Mouse (Mus musculus) kidney, postnatal 10 days (tissue): ENCODE results near the gene Pmepa1.
A peak's percentile ranks its signal among the peaks of the same experiment; 100 is the strongest.

ENCODE experiments used
- DNase-seq: peaks from one replicate; pipeline ENCODE4 v3.0.0; 2021; ENCODE audit warnings: mixed read lengths

The Pmepa1 gene

DNA sequence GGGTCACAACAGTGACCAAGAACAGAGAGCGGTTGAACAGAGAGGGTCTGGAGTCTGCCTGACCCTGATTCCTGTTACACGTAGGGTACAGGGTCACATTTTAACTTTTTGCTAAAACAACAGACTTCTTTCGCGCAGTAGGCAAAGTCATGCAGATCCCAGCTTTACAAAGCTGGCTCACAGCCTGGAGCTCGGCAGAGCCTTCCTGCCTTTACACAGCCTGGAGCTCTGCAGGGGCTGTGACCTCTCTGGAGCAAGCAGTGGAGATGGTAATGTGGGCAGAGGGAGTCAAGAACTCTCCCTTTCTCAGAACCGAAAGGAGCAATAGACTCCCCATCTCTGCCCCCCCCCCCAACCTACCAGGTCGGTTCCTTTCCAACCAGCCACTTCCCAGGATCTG lies 51.5 kb downstream of the Pmepa1 start:
- no peak for DNase-seq

DNA sequence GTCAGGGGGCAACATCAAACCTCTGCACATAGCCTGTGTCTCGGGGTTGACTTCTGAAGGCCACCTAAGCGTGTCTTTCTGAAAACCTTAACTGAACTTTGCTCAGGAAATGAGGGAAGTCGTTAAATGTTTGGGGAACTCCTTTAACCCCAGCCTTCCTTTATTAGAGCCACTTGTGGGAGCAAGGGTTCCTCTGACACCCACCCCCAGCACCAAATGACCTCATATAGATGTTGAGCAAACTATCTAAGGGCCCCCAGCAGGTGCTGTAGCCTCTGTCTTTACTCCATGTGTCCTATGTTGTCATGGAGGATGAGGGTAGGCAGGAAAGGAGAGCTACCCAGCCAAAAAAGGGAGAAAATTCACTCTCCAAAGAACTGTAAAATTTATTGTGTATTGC lies 52.2 kb downstream of the Pmepa1 start:
- DNase-seq = no peak

DNA sequence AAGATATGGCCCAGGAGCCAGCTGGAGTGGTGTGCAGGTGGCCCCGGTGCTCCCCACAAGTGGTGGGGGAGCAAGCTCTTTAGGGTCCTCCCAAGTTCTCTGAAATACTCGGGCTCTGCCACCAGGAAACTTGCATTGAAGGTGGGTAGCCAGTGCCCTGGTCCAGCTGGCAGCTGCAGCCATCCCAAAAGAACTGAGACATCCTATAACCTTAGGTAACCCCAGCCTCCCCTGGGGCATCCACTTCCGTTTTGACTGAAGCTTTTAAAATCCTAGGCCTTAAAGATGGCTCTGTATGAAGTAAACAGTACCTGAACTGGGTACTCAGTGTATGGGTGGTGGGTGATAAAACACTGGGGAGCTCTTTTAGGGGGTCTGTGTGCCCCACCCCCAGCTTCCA lies 52.8 kb downstream of the Pmepa1 start:
- DNase-seq = no peak

DNA sequence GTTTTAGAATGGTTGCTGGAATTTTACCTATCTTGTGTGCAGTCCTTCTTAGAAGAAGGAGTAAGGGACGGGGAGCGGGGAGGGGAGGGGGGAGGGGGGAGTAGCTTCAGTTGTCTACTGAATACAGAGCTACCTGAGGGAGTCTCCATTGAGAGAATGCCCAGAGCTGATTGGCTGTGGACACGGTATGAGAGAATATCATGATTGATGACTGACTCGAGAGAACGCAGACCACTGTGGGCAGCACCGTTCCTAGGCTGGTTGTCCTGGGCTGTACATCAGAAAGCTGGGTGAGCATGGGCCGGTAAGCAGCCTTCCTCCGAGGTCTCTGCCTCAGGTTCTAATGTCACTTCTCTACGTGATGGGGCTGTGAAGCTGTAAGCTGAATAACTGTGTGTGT lies 55.6 kb downstream of the Pmepa1 start:
- DNase-seq = peak; percentile 4

DNA sequence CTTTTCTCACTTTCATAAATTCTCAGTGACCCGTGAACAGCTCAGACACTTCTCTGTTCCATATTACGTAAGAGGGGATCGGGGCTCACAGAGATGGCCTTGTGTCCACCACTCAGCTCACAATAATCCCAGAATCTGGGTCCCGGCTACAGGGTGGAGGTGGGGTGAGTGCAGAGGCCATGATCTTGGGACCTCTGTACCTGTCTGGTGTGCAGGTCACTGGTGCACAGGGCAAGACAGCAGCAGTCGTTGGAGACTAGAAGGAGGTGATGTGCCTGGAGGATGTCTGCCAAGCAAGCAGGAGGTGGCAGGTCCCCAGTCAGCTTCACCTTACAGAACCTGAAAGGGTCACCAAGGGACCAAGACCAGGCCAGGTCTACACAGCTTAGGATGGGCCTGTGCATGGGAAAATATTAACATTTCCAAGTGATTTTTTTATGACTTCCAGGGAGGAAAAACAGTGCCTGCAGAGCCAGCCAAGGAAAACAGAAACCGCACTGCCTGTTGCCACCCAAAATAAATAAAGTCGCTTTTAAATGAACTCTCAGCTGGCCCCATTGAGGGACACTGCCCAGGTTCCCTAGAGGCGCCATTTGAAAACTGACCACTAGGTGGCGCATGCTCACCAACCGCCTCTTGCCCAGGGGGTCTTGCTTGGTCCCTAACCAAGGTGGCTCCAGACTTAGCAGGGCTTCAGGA lies 56.9 kb downstream of the Pmepa1 start:
- DNase-seq = peak; percentile 73

DNA sequence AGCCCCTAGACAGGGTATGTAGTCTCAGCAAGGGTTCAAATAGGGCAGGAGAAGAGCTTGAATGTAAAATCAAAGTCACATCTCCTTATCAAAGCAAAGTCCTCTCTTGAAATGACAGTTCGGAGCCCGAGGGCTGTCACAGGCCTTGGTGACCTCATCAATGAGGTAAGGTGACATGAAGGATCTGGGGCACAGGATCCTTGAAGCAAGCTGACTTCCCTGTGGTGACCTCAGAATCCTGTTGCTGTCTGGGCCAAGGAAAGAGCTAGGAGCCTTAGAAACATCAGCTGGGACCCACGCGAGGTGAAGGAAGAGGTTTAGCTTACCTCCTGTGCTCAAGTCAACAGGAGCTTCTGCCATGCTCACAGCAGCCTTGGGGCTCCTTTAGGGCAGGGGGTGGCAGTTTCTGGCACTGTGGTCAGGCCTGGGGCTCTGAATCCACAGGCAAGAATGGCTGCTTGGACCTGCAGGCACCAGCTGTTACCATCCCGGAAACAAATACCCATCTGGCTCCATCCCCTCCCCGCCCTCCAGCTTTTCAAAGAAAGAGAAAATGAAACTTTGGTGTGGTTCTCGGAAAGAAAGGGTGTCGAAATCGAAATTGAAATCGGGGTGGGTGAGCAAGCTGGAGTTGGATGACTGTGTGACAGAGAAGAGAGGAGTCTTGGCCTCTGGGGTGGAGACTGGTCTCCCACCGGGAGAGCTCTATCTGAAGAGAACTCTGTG lies 57.8 kb downstream of the Pmepa1 start, which contains the start of gene Zbp1:
TSS of gene Zbp1 (minus strand) at position 508 of the 726 bp plus-strand sequence.
- peak; percentile 5 for DNase-seq

DNA sequence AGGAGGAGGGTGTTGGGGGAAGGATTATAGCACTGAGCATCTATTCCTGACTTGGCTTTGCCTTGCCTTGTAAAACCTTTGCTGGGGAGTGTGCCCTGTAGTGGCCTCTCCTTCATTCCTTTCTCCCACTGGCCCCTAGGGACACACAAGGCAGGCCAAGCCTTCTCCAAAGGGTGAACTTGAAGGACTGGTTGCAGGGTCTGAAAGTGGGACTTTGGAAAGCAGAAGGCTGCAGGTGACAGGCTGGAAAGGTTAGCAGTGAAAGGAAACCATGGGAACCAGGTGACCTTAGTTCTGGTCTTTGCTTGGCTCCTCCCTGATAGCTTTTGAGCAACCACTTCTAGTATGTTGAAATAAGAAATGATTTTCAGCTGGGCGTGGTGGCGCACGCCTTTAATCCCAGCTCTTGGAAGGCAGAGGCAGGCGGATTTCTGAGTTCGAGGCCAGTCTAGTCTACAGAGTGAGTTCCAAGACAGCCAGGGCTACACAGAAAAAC lies 58.5 kb downstream of the Pmepa1 start:
- DNase-seq = no peak

DNA sequence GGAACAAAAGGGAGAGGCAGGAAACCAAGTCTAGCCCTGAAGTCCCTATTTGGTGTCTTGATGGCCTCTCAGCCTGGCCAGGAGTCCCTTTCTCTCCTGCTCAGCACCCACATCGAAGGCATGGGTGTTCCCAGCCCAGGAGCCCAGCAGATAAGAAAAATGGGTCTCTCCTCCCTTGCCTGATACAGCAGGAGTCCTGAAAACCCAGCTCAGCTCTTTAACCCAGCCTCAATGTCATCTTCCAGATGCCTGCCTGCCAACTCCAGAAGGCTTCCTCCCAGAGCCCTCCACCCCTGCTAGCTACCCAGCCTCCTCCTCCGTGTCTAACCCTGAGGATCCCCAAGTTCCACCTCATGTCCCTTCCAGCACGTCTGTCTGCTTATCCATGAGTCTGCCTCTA lies 59.1 kb downstream of the Pmepa1 start:
- no peak for DNase-seq

DNA sequence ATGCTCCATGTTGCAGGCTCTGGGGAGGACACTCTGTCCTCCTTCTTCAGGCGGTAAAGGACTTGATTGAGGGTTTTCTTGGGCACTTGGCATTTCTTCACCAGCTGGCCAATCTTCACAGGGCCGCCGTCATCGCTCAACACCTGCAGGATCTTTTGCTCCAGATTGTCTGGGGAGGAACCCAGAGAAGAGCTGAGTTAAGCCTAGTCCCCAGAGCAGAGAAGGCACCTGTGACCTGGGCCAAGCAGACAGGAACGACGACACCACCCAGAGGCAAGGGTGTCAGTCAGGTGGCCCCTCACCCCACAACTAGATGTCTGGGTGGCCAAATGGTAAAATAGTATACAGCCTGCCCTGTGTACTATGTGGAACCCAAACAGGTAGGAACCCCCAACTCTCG lies 59.5 kb downstream of the Pmepa1 start:
- peak; percentile 3 for DNase-seq

DNA sequence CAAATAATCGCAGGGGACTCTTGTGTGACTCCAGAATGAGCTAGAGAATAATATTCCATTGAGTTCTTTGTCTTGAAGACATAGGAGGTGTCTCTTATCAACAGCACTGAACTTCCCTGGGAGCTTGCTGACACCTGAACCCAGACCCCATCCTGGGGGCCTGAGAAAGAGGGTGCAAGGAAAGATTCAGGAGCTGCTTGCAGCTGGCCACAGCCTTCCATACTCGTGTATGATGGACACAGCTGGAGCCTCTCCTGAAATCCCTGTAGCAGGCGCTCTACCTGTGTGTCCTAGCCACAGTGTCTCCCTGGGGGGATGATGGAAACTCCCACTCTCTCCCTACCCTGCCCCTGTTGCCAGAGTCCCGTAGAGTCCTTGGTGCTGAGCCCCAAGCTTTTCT lies 64.1 kb downstream of the Pmepa1 start:
- no peak for DNase-seq

DNA sequence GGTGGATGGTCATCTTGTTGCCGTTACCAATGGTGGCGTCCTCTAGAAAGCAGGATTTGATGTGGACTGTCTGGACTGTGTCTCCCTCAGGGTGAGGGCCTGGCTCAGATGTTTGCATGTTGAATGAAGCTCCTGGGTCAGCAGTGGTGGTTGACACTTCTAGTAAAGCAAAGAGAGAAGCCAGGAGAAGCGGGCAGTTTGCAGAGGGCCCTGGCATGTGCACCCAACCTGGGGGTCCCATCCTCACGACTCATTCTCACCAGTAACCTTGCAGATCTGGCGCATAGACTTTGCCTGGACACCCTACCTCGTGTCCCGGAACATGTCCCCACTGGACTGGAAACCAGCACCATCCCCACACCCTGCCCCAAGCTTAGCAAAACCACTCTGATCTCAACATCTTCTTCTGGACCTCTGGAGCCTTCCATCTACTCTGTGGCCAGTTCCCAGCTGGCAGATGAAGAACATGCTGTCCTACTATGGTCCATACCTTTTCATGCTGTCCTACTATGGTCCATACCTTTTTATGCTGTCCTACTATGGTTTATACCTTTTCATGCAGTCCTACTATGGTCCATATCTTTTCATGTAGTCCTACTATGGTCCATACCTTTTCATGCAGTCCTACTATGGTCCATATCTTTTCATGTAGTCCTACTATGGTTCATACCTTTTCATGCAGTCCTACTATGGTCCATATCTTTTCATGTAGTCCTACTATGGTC lies 67.1 kb downstream of the Pmepa1 start:
- no peak for DNase-seq

DNA sequence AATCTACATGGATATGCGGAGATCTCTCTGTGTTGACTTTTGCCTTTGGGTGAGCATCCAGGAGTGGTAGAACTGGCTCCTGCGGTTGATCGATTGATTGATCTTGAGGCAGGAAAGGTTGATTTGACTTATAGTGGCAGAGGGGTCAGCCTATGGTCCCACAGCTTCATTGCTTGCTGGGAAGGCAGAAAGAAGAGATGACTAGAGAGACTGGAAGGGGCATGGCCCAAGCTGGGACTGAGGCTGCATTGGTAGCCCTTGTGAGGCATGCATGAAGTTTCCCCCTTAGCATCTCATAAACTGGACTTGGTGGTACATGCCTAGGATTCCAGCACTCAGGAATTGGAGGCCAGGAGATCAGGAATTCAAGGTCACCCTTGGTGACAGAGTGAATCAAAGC lies 69.3 kb downstream of the Pmepa1 start:
- DNase-seq = no peak

DNA sequence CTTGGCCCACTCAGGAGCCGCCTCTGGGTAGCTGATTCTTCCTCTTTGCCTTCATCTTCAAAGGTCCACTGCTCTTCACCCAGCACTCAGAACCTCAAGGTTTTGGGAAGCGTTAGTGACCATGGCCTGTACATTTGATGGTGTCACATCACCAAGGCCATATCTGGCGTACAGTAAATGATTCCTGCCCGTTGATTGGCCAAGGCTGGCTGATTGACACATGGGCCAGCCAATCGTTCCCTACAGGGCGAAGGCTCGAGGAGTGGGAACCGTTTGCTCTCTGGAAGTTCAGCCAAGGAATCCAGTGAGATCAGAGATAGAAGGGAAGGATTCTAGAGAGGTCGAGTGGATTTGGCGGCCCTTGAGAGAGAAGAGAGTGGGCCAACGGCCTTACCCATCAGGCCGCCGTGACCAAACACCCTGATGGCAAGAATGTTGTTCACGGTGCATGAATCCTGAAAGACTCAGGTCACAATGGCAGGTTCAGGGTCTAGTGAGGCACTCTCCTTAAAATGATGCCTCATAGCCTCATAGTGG lies 70.7 kb downstream of the Pmepa1 start:
- no peak for DNase-seq

DNA sequence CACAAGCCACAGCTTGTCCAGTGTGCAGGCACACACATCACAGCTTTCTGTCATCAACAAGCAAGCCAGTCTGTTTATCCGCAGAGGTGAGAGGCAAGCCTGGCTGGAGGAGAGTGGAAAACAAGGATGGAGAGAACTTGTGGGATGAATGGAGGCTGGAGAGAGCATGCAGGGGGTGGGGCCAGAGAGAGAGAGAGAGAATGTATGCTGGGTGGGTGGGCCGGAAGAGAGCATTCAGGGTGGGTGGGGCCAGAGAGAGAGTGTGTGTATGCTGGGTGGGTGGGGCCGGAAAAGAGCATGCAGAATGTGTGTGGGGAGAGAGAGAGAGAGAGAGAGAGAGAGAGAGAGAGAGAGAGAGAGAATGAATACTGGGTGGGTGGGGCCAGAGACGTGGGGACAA lies 71.7 kb downstream of the Pmepa1 start:
- no peak for DNase-seq

DNA sequence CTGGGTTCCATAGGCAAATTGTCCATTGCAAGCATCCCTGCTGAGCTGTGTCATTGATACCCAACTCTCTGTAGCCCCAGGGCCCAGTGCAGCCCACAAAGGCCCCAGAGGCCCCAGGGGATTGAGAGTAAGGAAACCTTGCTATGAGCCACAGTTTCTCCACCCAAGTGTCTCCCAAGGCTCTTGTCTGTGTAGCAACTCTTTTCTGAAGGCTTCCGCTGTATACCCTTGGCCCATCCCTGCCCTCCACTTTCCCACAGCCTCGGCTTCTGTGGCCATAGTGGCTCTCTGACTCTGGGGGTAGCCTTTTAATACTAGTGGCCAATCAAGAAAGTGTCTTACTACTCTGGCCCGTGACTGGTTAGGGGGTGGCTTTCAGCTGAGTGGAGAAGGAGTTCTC lies 72.6 kb downstream of the Pmepa1 start:
- no peak for DNase-seq

DNA sequence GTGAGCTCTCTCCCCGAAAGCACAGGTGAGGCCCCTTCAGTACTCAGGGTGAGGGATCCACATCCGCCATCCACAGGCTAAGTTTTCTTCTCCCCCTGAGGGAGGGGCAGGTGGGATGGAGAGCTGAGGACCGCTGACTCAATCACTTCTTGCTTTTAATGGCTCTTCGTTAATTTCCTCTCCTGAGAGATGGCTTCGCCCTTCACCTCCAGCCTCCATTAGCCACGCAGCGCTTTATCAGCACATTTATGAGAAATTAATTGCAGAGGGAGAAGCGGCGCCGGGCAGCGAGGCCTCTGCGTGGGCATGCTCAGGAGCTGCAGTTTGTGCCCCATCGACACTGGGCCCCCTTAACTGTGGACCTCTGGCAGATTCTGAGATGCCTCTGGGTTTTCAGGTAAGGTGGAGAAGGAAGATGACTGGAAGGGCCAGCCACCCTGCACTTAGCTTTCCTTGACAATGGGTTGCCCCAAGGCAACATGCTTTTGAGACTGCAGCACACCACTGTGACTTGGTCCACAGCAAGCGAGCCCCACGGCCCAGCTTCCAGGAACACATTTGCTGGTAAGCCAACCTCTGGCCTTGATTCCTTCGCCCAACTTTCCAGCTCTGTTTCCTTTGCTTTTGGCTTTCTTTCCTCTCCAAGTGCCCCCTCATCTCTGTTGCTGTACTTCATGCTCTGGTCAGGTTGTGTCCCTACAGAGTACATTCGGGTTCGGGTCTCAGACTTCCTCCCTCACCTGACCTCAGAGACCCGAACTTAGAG lies 73.2 kb downstream of the Pmepa1 start:
- no peak for DNase-seq

DNA sequence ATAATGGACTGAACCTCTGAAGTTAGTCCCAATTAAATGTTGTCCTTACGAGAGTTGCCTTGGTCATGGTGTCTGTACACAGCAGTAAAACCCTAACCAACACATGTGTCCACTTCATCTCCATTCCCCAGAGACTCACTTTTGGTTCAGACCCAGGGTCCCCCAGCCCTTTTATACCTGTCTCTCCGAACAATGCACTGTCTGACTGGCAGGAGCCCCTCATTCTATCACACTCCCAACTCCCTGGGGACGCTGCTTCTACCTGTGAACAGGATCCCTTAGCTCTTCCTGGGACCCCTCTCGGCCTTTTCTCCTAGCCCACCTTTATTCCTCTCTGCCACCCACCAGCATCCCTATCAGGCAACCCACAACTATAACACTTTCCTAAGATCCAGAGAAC lies 81.5 kb downstream of the Pmepa1 start:
- no peak for DNase-seq

DNA sequence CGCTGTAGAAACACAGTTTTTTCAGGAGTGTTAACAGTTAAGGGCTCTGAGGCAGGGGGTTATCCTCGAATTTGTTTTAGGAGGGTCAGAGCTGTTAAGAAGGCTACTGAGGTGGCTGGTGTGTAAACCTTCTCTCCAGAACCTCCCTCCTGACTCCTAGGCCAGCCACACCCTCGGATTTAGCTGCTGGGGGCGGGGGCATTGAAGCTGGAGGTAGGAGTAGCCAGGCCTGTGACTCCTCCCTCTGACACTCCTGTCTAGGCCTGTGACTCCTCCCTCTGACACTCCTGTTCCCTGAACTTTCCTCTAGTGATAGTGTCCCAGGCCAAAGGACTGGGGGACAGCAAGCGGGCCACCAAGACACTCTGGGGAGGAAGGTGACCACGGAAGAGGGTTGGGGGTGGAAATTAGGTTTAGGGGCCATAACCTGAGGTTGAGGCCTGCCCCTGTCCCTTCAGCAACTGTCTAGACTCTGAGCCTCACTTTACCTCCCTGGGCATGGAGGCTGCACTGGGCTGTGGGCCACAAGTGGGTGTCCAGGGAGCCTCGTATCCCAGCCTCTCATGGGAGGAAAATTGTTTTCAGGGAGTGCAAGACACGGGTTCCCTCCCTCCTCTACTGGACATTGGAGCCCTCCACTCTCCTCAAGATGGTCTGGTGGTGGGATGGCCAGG lies 89.0 kb downstream of the Pmepa1 start:
- peak; percentile 42 for DNase-seq

DNA sequence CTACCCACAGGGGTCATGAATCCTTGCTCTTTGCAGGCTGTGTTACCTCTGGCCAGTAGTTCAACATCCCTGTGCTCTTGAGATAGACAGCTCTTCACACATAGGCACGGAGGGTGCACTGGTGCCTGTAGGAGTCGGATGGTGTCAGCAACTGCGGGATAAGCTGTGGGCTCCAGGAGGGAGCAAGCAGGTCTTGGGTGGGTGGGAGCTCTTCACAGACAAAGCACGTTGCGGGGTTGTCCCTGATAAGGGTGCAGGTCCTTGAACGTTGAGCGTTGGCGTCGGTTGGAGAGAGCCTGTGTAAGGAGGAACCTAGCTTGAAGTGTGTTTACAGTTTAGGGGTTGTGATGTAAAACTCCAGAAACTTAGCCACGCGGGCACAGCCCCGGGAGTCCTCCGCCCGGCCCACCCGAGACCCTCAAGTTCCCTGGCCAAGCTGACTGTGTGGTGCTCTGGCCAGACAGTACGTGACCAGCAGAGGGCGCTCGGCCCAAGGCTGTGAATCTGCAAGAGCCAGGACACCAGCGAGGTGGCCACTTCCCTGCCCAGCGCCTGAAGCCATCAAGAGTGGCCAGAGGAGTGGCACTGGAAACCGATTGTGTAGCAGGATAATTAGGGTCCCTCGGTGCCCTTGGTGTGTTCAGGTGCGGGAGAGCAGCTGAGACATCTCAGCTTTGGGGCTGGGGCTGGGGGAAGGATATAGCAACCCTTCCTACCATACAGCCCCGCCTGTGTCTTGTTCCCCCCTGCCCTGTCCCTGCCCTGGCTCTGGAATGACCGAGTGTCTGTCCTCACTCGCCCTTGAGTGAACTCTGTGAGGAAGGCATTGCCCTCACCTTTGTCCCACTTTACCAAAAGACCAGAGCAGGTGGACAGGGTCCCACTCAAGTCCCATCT lies 90.0 kb downstream of the Pmepa1 start:
- peak; percentile 95 for DNase-seq

DNA sequence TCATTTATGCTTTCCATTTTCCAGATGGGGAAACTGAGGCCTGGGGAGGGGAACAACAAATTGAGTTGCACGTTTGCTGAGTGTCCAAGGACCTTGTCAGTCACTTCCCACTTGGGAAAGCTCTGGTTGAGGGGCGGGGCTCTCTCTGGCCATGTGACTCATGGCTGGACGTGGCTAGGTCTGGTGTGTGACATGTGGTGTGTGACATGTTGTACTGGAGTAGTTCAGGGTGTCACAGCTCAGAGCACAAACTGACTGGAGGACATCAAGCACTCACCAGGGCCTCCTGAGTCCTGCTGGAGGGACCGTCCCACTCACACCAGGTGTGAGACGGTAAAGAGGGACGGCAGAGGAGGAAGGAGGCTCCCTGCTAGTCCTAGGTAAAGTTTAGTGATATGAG lies 91.1 kb downstream of the Pmepa1 start:
- DNase-seq = no peak

DNA sequence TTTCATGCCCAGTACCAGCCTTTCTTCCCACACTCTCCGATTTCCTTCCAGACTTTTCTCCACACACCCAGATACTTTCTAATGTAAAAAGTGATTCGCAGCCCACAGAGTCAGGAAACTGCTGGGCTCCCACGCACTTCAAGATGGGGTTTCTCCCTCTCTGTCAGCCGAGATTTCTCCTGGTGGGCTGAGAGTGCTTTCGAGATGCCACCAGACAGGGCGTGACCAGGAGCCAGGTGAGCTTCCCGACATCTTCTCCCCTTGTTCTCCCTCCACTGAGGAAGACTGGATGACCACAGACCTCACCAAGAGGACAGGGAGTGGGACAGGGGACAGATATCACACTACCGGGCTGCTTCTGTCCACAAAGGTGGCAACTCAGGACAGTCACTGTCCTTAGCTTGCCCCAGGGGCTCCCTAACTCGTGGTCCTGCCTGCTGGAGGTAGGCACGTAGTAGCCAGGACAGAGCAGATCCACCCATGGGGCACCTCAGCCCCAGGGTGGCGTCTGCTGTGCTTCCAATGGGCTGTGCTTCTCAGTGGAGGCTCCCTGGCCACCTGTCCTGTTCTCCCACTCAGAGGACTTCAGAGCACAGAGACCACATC lies 91.8 kb downstream of the Pmepa1 start:
- no peak for DNase-seq
